Mouse (Mus musculus): ENCODE measurements around the gene Pnpo. TPM values are rescaled to one million over a fixed set of nuclear protein-coding genes. Genes with fewer than 3 reads are reported as not detected.

Pnpo gene
- polyA plus RNA-seq, 1 experiment: 65.6 TPM

DNA sequence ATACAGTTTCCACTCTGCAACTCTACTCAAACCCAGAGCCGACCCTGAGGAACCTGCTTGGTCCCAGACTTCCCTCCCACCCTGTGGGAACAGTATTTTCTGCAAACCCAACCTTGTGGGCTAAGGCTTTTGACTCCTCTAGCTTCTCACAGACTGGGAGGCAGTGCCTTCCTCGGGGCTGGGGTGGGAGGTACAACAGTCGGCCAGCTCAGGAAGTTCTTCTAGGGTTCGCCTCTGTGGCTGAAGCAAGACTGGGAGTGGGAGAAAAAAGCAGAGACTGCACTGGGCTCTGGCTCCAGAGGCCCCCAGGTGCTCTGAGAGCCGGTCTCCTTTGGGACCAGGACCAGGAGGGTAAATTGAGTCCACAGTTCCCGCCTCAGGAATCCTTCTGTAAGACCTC, 9.1 kb upstream of the Pnpo start:
- 38% methylated on average over 6 of the region's 6 CpGs for WGBS
- TF ChIP-seq CTCF (IDR thresholded peaks at IDR 0.05; ENCODE audit: control insufficient read depth, insufficient read depth, low read length) (no peak), POLR2A (IDR thresholded peaks at IDR 0.05; ENCODE audit: borderline replicate concordance, control insufficient read depth, low read depth, low read length) (no peak)
- H3K27ac ChIP-seq (ENCODE audit: control insufficient read depth, insufficient read depth, low read depth, low read length, poor library complexity): no peak overlapping the region
- peaks cover 7% of the 10 kb centered on the region for H3K4me1 ChIP-seq (ENCODE audit: control insufficient read depth, insufficient read depth, low read length)
- no peak overlapping the region for H3K4me3 ChIP-seq (replicated peaks; ENCODE audit: control insufficient read depth, low read depth, low read length)

DNA sequence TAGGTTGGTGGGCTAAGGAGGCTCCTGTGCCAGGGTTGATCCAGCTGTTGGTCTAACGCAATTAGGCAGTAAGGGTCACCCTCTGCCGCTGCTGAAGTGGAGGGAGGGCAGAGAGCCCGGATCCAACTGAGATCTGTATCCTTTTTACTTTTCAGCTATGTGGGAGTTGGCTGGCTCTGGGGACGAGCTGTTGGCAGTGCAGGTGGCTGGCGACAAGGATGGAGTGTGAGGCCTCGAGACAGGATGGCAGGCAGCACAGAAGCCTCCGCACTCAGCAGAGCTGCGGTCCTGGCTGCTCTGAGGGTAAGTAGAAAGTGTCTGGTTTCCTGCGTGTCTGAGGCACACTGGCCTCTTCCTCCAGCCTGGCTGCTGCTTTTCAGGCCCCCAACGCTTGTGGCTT, 8.6 kb upstream of the Pnpo start:
- no peak for TF ChIP-seq CTCF (IDR thresholded peaks at IDR 0.05; ENCODE audit: control insufficient read depth, insufficient read depth, low read length)
- no peak for TF ChIP-seq POLR2A (IDR thresholded peaks at IDR 0.05; ENCODE audit: borderline replicate concordance, control insufficient read depth, low read depth, low read length)
- Histone ChIP-seq H3K4me3 (replicated peaks; ENCODE audit: control insufficient read depth, low read depth, low read length) (no peak overlapping the region), H3K4me1 (ENCODE audit: control insufficient read depth, insufficient read depth, low read length) (peaks cover 9% of the 10 kb centered on the region), H3K27ac (ENCODE audit: control insufficient read depth, insufficient read depth, low read depth, low read length, poor library complexity) (no peak overlapping the region)
- WGBS: 61% methylated on average over 10 of the region's 10 CpGs

- H3K27ac ChIP-seq (ENCODE audit: control insufficient read depth, insufficient read depth, low read depth, low read length, poor library complexity): no peak overlapping the region
- H3K4me1 ChIP-seq (ENCODE audit: control insufficient read depth, insufficient read depth, low read length): peaks cover 7% of the 10 kb centered on the region
- 97% methylated on average over 3 of the region's 3 CpGs for WGBS
Measured at GRCm38 (mm10) chr11:96950767-96951166, 7.0 kb upstream of the Pnpo start.

DNA sequence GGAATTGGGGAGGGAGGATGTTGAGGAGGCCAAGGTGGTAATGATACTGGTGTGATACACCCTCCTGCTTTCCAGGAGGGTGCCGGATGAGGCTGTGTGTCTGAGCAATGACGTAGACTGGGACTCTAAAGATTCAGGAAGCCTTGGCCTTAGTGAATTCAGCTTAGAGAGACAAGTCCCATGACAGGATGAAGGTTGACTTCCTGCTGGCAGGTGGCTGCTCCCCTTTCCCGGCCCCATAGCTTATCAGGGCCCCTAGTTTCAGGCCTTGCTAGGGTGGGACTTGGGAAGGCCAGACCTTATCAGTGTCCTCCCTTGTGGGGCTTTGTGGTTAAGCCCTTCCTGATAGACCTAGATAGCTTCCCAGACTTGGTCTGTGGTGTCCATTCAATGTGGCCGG, 4.1 kb upstream of the Pnpo start:
- WGBS: 32% methylated on average over 4 of the region's 4 CpGs
- H3K4me1 ChIP-seq (ENCODE audit: control insufficient read depth, insufficient read depth, low read length): peaks cover 10% of the 10 kb centered on the region
- H3K27ac ChIP-seq (ENCODE audit: control insufficient read depth, insufficient read depth, low read depth, low read length, poor library complexity): peak overlapping the region; percentile 16; the same call in 1 of the 2 replicates
- TF ChIP-seq POLR2A (IDR thresholded peaks at IDR 0.05; ENCODE audit: borderline replicate concordance, control insufficient read depth, low read depth, low read length) (no peak), CTCF (IDR thresholded peaks at IDR 0.05; ENCODE audit: control insufficient read depth, insufficient read depth, low read length) (no peak)
- no peak overlapping the region for H3K4me3 ChIP-seq (replicated peaks; ENCODE audit: control insufficient read depth, low read depth, low read length)

More at GRCm38 (mm10) chr11:96950767-96951166, 7.0 kb upstream of the Pnpo start:
- no peak overlapping the region for H3K4me3 ChIP-seq (replicated peaks; ENCODE audit: control insufficient read depth, low read depth, low read length)
- TF ChIP-seq POLR2A (IDR thresholded peaks at IDR 0.05; ENCODE audit: borderline replicate concordance, control insufficient read depth, low read depth, low read length) (no peak), CTCF (IDR thresholded peaks at IDR 0.05; ENCODE audit: control insufficient read depth, insufficient read depth, low read length) (peak; percentile 31; the same call in 1 of the 2 replicates)

DNA sequence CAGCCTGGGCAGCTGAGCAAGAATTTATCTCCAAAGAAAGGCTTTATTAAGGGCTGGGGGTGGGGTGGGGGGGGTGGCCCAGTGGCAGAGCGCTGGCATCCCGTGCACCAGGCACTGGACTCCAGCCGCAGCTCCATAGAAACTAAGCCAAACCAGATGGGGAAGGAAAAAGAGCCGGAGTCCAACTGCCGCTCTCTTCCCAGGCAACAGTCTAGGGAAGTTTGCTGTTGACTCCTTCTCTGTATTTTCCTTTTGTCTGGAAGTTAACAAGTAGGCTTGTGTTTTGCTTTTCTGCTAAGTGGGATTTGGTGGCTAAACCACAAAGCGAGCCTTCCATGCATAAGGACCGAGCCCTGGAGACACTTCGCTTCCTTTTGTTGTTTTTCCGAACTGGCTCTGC, 2.7 kb upstream of the Pnpo start:
- WGBS: 75% methylated on average over 9 of the region's 9 CpGs
- Histone ChIP-seq H3K4me1 (ENCODE audit: control insufficient read depth, insufficient read depth, low read length) (peaks cover 10% of the 10 kb centered on the region), H3K27ac (ENCODE audit: control insufficient read depth, insufficient read depth, low read depth, low read length, poor library complexity) (no peak overlapping the region), H3K4me3 (replicated peaks; ENCODE audit: control insufficient read depth, low read depth, low read length) (no peak overlapping the region)
- TF ChIP-seq POLR2A (IDR thresholded peaks at IDR 0.05; ENCODE audit: borderline replicate concordance, control insufficient read depth, low read depth, low read length) (no peak), CTCF (IDR thresholded peaks at IDR 0.05; ENCODE audit: control insufficient read depth, insufficient read depth, low read length) (no peak)

DNA sequence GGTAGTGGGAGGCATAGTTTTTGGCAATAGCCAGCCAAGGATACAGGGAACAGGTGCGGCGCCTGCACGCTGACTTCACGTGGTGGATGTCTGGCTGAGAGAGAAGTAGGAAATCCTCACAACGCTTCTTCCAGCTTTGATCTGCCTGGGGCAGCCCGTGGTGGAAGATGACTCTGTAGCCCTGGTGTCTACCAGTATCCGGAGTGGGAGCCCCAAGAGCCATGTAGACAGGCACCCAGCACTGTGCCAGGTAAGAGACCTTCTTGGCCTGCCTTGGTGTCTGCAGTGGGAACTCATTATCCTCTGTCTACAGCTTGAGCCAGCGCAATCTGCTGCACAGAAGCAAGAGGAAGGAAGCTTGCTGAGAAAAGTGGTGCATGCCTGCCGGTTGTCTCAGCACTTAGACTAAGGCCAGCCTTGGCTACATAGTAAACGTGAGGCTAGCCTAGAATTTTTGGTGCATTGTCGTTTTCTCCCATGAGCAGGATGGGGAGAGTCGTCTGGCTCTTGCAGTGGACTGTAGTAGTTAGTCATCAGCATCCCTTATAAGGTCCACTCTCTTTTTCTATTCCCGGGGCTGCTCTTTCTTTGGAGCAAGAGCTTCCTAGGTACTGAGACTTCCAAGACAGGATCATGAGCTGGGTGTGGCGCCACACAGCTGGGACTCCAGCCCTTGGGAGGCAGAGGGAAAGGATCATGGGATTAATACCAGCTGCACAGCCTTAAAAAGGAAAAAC, 1.2 kb upstream of the Pnpo start:
- Histone ChIP-seq H3K4me1 (ENCODE audit: control insufficient read depth, insufficient read depth, low read length) (peaks cover 10% of the 10 kb centered on the region), H3K27ac (ENCODE audit: control insufficient read depth, insufficient read depth, low read depth, low read length, poor library complexity) (no peak overlapping the region), H3K4me3 (replicated peaks; ENCODE audit: control insufficient read depth, low read depth, low read length) (peak overlapping the region; percentile 1)
- TF ChIP-seq CTCF (IDR thresholded peaks at IDR 0.05; ENCODE audit: control insufficient read depth, insufficient read depth, low read length) (no peak), POLR2A (IDR thresholded peaks at IDR 0.05; ENCODE audit: borderline replicate concordance, control insufficient read depth, low read depth, low read length) (no peak)
- 17% methylated on average over 14 of the region's 14 CpGs for WGBS

DNA sequence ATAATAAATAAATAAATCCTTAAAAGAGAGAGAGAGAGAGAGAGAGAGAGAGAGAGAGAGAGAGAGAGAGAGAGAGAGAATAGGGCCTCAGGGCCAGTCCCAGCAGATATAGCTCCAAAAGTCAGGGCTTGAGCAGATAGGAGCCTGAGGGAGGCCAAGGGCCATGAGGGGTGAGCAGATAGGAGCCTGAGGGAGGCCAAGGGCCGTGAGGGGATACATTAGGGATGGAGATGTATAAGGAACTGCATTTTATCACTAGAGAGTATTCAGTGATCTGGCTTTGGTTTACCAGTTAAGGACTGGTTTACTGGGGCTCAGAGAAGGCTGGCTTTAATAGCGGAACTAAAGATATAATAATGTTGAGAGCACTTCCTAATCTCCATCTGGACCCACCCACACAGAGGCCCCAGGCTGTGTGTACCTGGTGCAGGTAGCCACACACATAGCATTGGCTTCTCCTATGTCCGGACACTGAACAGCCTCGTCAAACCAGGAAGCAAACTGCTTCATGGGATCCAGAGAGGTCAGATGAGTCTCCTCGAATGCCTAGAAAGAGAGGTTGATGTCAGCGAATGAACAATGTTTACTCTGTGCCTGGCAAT, 1.7 kb downstream of the Pnpo start:
- TF ChIP-seq CTCF (IDR thresholded peaks at IDR 0.05; ENCODE audit: control insufficient read depth, insufficient read depth, low read length): no peak
- TF ChIP-seq POLR2A (IDR thresholded peaks at IDR 0.05; ENCODE audit: borderline replicate concordance, control insufficient read depth, low read depth, low read length): no peak
- Histone ChIP-seq H3K27ac (ENCODE audit: control insufficient read depth, insufficient read depth, low read depth, low read length, poor library complexity) (peak overlapping the region; percentile 46; the same call in 1 of the 2 replicates), H3K4me1 (ENCODE audit: control insufficient read depth, insufficient read depth, low read length) (peaks cover 3% of the 10 kb centered on the region; the same call in 1 of the 2 replicates), H3K4me3 (replicated peaks; ENCODE audit: control insufficient read depth, low read depth, low read length) (peak overlapping the region; percentile 44)
- WGBS: 77% methylated on average over 6 of the region's 6 CpGs

GRCm38 (mm10) chr11:96940578-96941465, 3.0 kb downstream of the Pnpo start:
- peaks cover 3% of the 10 kb centered on the region; the same call in 1 of the 2 replicates for H3K4me1 ChIP-seq (ENCODE audit: control insufficient read depth, insufficient read depth, low read length)
- peak overlapping the region; percentile 58 for H3K27ac ChIP-seq (ENCODE audit: control insufficient read depth, insufficient read depth, low read depth, low read length, poor library complexity)
- TF ChIP-seq POLR2A (IDR thresholded peaks at IDR 0.05; ENCODE audit: borderline replicate concordance, control insufficient read depth, low read depth, low read length) (no peak), CTCF (IDR thresholded peaks at IDR 0.05; ENCODE audit: control insufficient read depth, insufficient read depth, low read length) (no peak)
- WGBS: 71% methylated on average over 16 of the region's 16 CpGs
- no peak overlapping the region for H3K4me3 ChIP-seq (replicated peaks; ENCODE audit: control insufficient read depth, low read depth, low read length)
